Mouse (Mus musculus): ENCODE data around the gene BC028528.
"Not testable (repeated sequence)": the region's sequence is repeated elsewhere in the genome, so short reads cannot be mapped to it uniquely, and the experiment has no call there.

Gene BC028528

DNA sequence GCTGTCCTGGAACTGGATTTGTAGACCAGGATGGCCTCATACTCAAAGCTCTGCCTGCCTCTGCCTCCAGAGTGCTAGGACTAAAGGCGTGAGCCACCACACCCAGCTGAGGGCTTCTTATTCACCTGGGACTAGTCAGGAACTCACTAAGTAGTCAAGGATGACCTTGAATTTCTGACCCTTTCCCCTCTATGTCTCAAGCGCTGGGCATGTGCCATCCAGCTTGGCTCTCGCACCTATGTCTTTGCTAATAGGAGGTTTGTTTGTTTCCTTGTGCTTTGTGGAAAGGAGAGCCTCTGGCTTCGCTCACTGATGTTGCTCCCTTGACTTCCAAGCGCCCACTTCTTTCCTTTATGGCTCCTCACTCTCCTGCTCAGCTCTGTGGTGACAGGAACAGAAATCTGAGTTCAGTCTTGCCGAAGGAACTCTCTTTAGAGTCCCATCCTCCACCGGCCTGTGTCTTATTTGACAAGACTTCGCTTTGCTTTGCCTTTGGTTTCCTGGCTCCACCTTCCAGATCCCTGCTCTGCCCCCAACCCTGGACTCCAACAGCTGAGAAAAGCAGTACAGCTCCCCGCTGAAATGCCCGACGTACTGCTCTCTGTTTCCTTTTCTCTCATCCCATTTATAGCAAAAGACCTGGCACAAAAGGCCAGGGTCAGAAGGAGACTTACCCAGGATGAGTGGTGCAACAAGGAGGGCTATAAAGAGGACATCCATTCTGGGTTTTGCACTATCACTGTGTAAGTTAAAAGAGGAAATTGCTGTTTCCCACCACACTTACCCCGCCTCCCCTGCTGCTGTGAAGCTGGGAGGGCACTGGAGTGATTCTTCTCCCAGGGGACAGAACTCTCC is at the start of gene BC028528:
TSS of gene BC028528 (minus strand) at position 795 of the 855 bp plus-strand sequence.
- in situ Hi-C loops (cut with MboI, MseI) = no loop called here

- in situ Hi-C loops (cut with MboI, MseI) = no loop called here
These were observed 47.0 kb upstream of the BC028528 start for GRCm38 (mm10) chr3:95938835-95939234.

GRCm38 (mm10) chr3:95938217-95938616 is 46.4 kb upstream of the BC028528 start:
- in situ Hi-C loops (cut with MboI, MseI) = no loop called here

DNA sequence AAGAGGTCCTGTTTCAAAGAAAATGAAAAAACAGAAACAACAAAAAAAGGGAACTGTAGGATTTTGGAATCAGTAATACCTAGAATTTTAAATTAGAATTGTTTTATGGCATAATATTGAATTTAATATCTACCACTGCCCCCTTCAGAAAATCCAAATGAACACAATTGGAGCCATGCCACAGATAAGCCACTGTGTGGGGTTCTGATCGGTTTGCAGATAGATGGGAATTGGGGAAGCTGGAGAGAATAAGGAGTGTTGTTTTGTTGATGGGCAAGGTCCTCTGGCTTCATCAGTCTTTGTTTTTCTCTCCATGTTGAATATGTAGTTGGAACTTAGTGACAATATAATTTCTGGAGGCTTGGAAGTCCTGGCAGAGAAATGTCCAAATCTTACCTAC is 42.6 kb upstream of the BC028528 start:
- in situ Hi-C loops (cut with MboI, MseI) = no loop called here

DNA sequence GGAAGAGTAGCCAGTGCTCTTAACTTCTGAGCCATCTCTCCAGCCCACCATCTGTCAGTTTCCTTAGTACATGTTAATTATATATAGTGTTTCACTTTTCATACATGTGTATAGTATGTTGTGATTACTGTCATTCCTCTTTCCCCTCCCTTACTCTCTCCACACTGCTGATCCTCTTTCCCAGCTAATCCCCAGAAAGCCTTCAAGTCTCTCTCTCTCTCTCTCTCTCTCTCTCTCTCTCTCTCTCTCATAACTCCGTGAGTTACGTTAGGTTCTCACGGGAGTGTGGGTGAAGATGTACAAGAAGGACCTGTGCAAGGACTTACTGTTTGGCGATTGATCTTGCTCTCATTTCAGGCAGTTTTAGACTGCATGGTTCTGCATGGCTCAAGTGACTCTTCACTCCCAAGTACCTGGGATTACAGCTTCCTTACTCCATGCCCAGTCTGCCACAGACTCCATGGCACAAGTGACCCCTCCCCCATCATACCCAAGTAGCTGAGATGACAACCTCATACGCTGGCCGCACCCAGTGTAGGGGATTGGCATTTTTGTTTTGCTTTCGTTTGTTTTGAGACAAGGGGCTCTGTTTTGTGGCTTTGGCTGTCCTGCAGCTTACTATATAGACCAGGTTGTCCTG is 41.4 kb upstream of the BC028528 start:
- in situ Hi-C loops (cut with MboI, MseI) = no loop called here

DNA sequence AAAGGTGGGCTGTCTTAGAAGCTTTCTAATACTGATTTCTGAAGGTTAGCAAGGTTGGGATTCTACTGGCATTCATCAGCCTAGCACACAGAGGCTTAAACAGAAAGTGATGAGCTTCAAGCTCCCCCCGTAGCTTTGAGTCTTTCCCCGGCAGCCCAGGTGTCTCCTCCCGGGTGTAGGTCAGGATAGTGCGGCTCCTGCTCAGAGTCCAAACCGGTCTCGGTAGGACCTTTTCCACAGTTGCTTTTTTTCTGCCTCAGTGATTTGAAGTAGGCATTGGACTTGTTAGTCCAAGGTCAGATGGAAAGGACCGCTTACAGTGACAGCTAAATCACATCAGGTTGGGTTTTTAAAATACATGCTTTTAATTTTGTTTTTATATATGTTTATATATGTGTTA is 40.8 kb upstream of the BC028528 start:
- in situ Hi-C loops (cut with MboI, MseI) = no loop called here

GRCm38 (mm10) chr3:95932157-95932556 is 40.4 kb upstream of the BC028528 start:
- in situ Hi-C loops (cut with MboI, MseI) = no loop called here

GRCm38 (mm10) chr3:95931471-95931870 is 39.7 kb upstream of the BC028528 start:
- in situ Hi-C loops (cut with MboI, MseI) = no loop called here

DNA sequence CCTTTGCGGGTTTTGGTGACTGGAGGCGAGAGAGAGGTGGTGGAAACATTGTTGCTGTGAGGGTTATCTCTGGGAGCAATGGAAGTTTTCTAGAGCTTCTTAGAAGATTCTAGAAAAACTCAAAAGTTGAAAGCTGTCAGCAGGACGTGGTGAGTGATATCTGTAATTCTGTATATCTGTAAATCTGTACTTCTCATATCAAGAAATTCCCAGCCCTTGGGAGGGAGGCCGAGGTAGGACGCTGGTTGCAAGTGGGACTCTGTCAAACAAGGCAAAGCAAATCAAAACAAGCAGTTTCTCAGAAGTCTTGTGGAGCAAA is 38.6 kb upstream of the BC028528 start:
- in situ Hi-C loops (cut with MboI, MseI) = no loop called here

DNA sequence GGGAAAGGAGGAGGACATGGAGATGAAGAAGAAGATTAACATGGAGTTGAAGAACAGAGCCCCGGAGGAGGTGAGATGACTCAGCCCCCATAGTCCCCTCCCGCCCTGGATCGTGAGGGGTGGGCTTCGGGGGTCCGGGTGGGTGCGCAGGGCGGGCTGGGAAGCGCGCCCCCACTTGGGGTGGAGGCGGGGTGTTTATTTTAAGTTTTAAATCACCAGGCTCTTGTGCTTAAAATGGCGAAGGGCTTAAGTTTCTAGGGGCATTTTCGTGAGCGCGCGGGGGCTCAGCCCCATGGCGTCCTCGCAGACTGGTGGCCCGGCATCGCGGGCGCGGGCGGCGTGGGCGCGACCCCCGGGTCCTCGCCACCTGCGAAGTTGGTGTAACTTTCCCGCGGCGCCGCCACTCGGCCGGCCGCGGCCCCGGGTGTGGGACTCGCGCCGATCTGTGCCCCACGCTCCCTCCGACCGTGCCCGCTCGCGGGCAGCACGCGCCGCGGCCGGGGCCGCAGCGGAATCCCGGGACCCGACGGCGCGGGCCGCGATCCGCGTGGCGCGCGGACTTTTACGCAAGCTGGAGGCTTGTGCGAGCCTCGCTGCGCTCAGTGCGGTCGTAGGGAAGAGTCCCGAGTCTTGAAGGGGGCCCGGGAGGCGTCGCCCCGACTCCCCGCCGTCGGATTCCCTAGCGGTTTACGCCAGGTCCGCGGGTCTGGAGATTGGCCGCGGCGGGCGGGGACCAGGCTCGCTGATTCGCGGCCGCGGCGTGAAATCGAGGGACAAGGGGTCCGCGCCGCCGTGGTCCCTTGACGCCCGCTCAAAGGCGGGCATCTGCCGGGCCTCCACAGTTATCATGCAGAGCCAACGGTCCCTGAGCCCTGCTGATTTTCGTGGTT is 38.0 kb upstream of the BC028528 start:
- in situ Hi-C loops (cut with MboI, MseI) = no loop called here

GRCm38 (mm10) chr3:95928658-95929503 is 37.1 kb upstream of the BC028528 start, which contains the start of gene Anp32e:
TSS of gene Anp32e (plus strand) at chr3:95929246.
- in situ Hi-C loops (cut with MboI, MseI) = no loop called here

DNA sequence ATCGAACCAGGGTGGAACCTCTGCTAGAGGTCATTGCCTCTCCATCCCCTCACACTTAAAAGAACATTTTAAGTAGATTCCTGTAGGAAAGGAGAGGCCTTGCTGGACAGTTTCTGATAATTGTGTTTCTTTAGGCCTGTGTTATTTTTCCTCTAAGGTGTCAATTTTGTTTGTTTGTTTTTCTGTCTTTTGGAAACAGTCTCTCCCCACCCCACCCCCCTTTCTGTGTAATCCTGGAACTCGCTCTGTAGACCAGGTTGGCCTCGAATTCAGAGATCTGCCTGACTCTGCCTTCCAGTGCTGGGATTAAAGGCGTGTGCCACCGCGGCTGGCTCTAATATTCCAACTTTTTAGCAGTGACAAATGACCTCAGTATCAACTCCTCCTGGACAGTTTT is 36.5 kb upstream of the BC028528 start:
- in situ Hi-C loops (cut with MboI, MseI) = no loop called here

GRCm38 (mm10) chr3:95925087-95925486 is 33.3 kb upstream of the BC028528 start:
- in situ Hi-C loops (cut with MboI, MseI) = no loop called here

DNA sequence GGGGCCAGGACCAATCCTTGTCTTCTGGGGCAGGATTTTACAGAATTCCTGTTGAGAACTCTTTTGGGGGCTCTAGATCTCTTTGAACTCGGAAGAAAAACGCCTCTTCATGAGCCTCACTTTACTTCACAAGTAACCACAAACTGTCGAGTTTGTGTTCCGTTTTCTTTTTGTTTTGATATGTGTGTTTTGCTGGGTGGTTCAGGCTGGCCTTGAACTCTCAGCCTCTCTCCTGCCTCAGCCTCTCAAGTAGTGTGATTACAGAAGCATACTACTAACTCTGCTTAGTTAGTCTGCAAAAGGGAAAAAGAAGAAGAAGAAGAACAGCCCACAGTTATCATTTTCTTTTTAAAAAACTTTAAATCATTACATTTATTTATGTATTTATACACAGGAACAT is 32.4 kb upstream of the BC028528 start:
- in situ Hi-C loops (cut with MboI, MseI) = no loop called here

GRCm38 (mm10) chr3:95923429-95923828 is 31.6 kb upstream of the BC028528 start:
- in situ Hi-C loops (cut with MboI, MseI) = not testable (repeated sequence)

- in situ Hi-C loops (cut with MboI, MseI) = not testable (repeated sequence)
These were observed 28.7 kb upstream of the BC028528 start for GRCm38 (mm10) chr3:95920532-95920931.

DNA sequence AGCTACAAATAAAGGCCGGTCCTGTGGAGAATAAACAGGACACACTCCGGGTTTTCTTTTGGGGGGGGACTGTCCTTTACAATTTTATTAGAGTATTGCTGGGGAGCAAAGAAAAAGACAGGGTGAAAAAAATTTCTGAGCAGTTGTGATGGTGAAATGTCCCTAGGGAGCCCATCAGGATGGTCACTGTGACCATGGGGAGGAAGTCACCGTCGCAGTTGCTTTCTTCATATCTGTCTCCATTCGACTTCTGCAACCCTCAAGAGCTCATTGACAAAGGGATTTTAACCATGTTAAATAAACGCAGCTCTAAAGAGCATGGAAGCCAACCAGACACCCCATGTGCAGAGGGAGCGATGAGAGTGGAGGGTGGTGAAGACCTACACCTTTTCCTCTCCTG is 25.0 kb upstream of the BC028528 start:
- in situ Hi-C loops (cut with MboI, MseI) = no loop called here

- in situ Hi-C loops (cut with MboI, MseI) = no loop called here
These were observed 22.9 kb upstream of the BC028528 start for GRCm38 (mm10) chr3:95914706-95915105.

DNA sequence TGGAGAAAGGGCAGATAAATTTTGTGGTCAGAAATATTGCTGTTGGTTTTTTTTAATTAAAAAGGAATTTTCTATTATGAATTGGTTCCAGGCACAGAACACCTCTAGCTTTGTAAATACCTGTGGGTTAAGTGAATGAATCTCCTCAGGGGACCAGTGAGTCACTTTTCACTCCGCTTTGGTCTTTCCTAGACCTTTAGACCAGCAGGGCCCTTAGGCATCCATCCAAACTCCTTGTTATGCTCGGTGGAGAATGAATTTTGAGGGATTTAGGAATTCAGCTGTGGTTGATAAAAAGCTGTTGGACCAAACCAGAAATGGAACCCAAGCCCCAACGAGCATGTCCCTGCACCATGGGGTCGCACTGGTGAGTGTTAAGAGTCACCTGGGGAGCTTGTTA is 15.8 kb upstream of the BC028528 start:
- in situ Hi-C loops (cut with MboI, MseI) = no loop called here

- in situ Hi-C loops (cut with MboI, MseI) = no loop called here
These were observed 15.1 kb upstream of the BC028528 start for GRCm38 (mm10) chr3:95906860-95907259.

DNA sequence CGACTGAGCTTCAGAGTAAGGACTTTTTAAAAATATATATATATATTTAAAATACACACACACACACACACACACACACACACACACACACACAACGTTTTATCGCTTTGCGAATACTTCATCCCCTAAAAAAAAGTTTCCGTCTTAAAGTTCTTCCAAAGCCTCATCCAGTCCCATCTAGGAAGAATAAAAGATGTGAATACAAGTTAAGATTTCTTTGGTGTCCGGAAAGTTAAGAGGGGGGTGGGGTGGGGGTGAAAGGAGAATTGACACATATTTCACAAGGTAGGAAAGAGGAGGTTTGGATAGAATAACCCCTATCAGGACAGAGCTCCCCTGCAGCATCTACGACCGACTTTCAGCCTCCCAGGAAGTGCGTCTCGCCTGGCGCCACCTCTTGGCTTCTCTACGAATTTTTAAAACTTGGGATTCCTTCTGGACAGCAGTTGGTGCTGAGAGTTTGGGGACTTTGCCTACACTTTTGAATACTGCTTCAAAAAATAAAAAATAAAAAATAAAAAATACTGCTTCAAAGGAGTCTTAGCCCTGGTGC is 14.2 kb upstream of the BC028528 start:
- in situ Hi-C loops (cut with MboI, MseI) = no loop called here
